Mouse (Mus musculus) erythroblast, adult 5-6 weeks (primary cell): Measurements from ENCODE around the gene Dagla. TPM values are rescaled to one million over a fixed set of nuclear protein-coding genes. Genes with fewer than 3 reads are reported as not detected.

Source experiments
- ATAC-seq: replicated peaks from 2 replicates; pipeline ENCODE4 v1.8.0; 2016; ENCODE audit warnings: moderate number of reproducible peaks, mild to moderate bottlenecking, moderate TSS enrichment, inconsistent platforms; ENCODE audit not compliant: poor library complexity, low FRiP score, severe bottlenecking
- total RNA-seq, 2 experiments: library from RNA; stranded (forward) in 1 of 2; stranded (reverse) in 1 of 2; fragments of 150-400 nt in 1 of 2; fragments of 200-764, 138-1000 nt in 1 of 2; gene quantifications; 2 replicates each; pipeline versions ENCODE4 v1.2.3 to v1.2.4; 2015 to 2017; ENCODE audit warnings: low replicate concordance in 2 of 2

Dagla gene
- total RNA-seq, 2 experiments from 2014 or later: not detected

DNA sequence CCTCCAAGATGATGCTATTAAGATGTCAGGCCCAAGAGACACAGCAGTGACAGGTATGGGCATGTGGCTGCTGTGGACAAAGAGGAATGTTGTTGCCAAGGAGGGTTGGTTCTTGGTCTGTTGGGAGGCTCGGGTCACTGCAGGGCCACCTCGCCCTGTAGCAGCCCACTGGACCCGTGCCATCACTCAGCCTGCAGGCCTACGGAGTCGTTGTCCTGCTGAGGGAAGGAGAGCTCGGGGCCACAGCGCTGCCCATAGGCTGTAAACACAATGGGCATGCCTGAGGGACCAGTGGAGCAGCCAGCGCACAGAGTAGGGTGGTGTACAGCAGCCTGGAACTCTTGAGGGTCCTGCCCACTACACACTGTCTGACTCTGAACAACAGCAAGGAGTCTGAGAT, 7.4 kb upstream of the Dagla start:
- no peak for ATAC-seq

DNA sequence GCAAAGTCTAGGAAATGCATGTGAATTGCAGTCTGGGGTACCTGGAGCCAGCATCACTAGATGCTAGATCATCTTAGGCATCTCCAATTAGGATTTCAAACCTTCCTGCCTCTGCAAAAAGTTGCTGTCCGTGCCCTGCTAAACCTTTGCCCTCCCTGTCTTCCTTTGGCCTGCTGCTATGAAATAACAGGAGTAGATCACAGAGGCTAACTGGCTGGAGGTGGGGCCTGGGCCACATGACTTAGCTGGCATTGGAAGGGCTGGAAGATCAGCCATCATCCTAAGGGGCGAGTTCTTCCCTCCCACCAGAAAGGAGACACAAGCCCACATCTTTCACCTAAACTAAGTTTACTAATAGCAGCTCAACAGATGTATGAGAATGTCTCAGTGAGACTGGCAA, 4.3 kb upstream of the Dagla start:
- ATAC-seq: no peak

DNA sequence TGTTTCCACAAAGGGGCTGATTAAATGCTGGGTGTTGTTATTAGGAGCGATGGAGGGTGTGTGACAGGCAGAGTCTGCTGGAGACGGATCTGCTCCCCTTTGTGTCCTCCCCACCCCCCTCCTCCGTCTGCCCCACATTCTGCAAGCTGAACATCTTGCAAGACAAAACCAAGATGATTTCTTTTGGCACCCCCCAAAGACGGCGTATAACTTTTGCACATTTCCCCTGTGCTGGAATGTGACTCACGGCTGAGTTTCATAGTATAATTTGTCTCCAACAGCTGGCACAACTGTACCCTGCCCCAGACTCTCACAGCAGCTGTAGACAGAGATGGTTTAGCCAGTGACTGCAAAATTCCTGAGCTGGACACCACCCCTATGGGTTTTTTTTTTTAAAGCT, 3.3 kb upstream of the Dagla start:
- no peak for ATAC-seq

DNA sequence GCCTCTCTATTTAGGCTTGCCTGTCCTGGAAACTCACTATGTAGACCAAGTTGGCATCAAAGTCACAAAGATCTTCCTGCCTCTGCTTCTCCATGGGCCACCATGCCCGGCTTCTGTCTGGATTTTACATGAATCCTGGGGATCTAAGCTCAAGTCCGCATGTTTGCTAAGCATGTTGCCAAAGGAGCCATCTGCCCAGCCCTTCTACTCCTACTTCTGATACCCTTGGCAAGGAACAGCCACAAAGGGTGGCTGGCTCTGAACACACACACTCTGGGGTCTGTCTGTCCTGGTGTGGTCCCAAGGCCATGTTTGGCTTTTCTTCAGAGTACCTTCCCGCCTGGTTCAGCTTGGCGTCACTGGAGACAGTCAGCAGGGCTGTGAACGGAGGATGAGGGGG, 2.7 kb upstream of the Dagla start:
- no peak for ATAC-seq

DNA sequence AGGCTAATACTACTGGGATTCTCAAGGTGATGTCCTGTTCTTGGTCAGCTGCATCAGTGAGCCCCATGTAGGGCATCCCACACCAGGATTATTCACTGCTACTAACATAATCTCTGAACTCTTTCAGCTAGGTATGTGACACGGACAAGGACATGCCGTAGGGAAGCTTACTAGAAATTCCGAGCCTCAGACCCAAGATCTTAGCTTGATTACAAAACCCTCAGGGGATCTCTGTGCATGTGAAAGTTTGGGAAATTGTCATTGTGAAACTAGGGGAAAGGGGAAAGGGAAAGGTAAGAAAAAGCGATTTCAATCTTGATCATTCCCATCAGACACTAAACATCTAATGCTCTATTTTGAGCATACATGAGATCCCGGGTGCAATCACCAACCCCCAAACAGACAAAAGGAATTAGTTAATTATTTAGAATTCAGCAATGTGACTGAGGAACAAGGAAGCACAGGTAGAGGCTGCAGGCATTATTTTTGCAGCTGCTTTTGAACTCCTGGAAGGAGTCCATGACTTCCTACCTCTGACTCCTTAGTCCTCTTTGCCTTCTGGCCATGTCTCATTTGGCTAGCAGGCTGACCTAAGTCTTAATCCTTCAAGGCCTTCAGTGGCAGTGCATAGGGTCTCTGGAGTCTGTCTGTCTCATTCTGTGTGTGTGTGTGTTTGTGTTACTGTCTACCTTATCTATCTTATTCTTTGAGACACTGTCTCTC, 2.0 kb upstream of the Dagla start:
- no peak for ATAC-seq

DNA sequence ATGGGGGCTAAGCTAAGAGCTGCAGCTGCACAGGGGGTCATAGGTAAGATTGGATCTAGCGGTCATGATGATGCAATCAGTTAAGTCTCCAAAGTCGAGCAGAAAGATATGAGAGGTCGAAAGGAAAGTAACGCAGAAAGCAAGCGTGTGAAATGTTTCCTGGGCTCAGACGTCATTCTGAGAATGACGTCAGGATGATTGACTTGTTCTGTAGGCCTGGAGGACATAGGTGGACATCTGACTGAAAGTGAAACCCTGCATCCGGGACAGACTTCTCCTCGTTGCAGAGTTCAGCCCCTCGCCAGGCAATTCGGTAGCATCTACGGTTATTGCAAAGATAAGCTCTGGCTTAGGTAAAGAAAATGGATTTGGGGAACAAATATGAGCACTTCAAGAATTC, 963 bp upstream of the Dagla start:
- ATAC-seq: no peak

DNA sequence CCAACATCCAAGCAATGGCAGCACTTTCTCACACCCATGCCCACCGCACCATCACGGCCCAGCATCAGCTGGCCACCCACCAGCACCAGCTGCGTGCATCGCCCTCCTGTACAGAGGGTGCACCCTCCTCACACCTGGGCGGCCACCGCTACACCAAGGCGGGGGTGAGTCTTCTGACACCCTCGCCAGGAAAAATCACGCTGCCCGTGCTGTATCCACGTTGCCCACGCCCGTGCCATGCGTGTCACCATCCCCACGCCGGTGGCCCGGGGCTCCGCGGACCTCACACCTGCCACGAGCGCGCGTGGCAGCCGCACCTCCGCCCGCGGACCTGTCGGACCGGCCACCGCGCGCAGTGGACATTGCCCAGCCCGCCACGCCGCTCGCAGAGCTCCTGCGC, 282 bp downstream of the Dagla start:
- ATAC-seq: no peak

DNA sequence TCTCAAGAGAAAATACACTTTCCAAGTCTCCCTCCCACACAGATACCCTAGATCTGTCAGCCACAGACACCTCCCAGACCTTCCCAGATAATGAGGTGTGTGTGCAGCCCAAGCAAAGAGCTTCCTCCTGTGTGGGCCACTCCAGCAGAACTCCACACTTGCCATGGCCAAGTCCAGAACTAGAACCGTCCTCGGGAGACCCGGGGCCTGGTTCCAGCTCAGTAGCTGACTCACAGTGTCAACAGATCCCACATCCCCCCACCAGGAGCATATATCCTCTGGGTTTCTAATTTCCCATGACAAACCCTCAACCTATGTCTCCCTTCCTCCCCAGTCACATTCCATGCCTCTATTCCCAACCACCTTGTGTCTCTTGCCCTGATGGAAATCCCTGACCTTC, 1.8 kb downstream of the Dagla start:
- no peak for ATAC-seq

DNA sequence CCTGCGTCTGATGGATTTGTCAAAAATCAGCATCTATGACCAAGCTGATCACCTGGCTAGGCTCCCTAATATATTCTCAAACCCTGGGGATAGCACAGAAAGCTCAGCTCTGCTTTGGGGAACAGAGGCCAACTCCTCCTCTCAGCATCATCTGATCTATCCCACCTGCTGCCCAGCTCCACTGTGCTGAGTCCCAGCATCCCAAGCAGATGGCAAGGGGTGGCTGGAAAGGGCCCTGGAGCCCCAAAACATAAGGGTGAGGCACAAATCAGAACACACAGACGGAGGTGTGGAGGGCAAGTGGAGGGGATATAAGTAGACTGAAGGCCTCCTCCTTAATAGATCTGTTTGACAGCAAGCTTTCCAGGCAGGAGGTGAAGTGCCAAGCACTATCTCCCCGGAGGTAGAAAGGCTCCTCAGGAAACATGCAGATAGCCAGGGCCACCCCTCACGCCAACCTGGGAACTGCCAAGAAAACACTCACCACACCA, 2.8 kb downstream of the Dagla start:
- no peak for ATAC-seq

DNA sequence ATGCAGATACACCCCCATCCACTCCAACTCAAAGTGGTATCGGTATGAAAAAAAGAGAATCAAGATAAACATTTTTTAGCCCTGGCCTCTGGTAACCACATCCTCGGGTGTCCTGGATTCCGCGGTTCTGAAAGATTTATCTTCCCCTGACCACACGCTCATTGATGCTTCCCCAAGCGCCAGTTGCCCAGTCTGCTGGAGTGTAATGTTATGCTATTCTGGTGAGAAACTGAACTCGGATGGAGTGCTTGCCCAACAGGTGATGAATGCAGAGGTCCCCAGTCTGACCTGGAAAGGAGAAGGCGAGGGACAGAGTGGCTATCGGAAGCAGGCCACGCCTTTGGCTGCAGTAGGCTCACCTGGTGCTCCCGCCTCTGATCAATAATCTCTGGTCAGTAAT, 3.4 kb downstream of the Dagla start:
- no peak for ATAC-seq

DNA sequence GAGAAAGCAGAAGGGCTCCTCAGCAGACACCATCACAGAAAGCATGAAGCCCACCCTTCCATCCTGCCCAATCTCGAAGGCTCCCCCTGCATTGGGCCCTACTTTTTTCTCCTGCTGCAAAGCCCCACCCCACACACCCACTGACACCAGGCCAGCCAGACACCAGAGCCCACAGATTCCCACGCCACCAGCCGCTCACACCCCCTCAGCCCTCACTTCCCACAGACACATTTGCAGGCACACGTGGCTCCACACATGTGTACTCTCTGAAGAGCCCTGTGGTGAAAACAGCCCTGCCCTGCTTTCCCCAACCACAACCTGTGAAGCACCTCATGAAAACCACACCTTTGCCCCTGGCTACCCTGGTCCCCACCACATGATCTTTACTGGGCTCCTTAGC, 3.9 kb downstream of the Dagla start:
- no peak for ATAC-seq

DNA sequence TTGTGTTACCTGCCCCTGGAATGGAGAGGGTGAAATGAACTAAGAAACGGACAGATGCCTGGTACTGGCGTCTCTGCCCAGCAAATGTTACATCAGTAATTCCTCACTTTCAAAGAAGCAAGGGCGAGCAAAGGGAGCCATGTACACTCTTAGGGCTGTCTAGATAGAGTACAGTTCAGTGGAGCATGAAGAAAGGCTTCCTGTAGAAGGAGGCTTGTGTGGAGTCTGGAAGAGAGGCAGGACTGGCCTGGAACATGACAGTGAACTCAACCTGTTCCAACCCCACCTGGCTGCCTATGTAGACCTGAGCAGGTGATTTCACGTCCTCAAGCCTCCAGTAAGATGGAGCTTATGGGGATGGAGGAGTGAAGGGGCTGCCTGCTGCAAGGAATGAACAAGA, 6.4 kb downstream of the Dagla start:
- ATAC-seq: no peak

DNA sequence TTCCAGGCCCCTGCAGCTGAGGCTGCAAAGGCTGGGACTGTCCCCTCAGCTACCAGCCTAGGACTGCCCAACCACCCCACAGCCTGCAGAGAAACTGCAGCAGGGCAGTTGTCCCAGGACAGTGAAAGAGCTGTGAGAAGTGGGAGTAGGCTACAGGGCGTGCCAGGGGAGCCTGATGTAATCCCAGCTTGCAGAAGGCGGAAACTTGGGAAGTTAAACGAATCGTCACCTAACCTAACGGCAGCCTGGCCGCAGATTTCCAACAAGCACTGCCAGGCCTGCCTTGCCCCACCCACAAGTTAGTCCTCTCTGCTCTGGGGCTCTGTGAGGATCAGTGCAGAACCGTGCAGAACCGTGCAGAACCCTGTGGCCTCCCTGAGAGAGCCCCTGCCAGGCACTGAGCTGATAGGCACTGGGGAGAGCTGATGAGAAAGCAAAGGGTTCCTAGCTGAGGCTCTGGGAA, 7.6 kb downstream of the Dagla start:
- no peak for ATAC-seq

DNA sequence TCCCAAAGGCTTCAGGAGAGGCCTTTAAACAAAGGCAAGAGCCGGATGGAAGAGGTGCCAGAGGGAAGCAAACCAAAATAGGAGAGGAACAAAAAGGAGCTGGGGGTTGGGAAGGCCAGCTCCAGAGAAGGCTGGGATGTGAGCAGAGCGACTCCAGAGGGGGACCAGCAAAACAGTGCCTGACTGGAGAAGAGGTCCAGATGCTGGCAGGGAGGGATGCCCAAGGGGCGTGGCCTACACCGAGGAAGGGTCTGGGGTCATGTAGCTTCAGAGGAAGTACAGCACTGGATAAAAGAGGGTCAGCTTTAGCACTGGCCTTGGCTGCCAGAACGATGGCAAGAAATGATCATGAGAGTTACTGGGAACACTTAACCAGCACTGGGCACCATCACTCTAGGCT, 8.4 kb downstream of the Dagla start:
- ATAC-seq: no peak

DNA sequence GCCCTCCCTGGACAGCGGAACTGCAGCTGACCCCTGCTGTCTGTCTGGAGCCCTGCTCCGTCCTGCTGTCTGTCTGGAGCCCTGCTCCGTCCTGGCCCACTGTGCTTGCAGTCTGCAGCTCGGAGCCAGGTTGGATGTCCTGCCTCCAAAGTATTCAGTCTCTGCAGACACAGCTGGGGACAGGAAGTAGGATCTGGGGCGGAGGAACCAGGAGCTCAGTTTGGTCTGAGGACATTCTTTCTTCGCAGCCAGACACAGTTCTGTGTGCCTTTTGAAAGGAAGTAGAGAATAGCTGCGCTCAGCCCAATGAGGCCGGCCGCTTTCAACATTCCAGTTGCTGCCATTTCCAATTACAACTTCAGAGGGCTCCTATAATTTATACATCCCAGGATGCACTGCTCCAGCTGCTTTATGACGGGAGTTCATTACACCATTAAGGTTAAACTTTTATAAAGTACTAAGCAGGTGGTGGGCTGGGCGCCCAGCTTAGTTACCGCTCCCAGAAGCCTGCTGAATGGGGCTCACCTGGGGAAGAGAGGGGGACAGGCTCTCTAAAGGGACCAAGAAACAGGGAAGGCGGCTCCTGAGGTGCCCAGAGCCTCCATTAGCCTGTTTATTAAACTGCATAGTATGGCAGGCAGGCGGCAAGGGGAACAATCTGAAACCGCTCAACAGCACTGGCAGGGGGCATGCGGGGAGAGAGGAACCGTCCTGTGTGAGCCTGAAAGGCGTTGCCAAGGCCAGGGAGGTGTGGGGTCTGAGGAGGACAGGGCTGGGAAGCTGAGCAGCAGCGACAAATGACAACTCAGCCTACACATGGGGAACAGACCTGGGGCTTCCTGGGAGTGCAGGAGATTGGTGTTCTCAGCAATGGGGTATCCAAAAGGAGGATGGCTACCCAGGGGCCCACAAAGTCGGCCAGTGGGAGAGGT, 9.8 kb downstream of the Dagla start:
- no peak for ATAC-seq

DNA sequence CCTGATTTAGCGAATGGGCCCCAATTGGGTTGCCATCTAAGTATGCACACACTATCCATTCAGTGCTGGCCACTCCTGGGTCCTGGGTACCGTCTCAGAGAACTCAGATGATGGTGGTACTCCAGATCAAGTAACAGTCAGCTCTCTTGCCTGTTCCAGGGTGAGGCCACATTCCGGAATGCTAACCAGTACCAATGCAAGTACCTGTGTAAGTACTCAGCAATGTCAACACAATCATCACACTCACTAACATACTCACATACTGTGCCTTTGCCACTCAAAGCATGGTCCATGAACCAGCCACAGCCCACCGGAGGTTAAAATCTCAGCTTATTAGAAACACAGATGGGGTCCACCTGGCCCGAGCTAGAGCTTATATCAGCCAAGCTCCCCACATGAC, 10.7 kb downstream of the Dagla start:
- ATAC-seq: no peak

DNA sequence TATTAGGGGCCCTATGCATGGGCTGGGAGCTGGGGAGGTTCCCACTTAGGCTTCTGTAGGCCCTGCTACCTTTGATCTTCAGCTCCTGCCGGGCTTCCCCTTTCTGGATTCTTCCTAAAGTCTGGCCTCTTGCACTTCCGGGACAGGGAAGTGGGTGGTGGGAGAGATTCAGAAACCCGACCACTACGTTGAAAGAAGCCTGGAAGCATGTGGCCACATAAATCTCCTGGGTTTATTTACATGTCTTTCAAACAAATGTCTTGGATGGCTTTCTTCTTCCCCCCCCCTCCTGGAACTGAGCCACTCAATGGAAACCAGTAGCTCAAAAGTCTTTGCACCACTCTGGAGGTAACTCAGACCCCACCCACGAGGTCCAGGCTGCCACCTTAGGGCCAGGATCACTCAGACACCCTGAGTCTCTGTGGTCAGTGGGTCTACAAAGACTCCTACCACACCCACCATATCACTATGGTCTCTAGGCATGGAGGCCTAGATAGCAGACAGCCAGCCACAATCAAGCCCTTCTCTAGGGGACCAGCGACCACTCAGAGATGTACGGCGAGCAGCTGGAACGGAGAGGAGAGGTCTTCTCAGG, 12.7 kb downstream of the Dagla start:
- ATAC-seq: no peak

DNA sequence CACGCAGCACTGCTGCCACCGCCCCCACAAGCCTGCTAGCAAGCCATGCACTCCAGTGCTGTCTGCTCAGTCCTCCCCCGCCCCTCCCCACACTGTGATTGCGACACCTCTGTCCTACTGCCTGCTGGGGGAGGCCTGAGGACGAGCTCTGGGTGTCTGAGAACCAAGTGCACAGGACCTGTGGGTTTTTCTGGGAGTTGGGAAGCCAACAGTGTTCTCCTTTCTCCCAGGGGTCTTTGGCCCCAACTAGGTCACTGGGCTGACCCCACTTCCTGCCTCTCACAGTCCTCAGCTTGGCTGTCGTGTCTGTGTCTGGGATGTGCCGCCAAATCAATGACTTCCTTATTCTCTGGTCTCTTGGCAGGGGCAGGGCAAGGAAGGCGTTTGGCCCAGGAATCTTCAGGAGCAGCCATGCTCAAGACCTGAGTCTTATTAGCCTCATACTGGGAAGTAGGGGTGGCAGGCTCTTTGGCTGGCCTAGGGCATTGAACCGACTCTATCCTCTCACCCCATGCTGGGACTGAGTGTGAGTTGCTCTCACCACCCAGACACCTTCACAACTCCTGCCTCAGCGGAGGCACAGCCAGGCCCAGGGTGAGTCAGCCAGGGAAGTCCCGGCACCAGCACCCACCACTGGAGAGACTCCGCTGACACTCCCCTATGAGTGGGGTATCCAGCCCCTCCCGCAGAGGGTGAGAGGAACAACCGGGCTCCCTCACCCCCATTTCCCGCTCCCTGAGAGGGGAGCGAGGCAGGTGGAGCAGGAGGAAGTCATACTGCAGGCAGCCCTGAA, 14.3 kb downstream of the Dagla start:
- no peak for ATAC-seq

DNA sequence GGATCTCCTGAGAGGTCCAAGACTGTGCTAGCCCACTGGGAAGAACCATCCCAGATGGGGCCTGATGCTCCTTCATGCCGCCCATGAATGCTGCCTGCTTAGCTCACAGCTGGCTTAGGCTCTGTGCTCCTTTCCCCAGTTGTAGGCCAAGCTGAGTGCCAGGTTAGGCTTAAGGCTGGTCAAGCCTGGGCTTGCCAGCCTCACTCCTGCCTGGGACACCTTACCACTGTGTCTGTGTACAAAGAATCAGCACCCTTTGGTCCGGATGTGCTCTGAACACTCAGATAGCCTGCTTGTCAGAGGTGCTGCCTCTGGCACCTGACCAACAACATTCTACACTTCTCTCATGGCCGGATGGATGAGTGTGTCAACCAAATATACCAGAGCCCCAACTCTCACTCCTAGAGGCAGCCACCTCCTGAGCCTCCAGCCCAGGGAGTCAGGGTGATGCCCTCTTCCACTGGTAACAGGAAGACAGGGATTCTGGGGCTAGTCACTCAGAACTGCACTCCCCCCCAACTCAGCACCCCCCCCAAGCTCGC, 15.0 kb downstream of the Dagla start:
- no peak for ATAC-seq
